Mouse (Mus musculus): Measurements from ENCODE around the gene Phlda1.

DNA sequence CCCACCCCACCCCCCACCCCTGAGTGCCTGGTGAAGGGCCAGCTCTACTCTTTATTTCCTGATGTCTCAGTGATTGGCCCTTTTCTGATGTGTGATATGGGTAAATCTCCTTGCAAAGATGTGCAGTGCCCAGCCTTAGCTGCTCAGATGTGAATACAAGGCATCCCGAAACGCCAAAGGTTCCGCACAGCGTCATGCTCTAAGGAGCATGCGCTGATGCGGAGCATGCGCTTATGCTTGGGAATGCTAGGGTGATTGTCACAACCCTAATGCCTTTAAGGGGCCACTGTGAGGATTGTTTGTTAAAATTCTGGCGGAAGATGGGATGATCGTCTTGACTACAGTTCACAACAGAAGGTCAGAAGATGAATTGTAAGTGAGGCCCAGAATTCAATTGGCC, 34.6 kb downstream of the Phlda1 start:
- TF ChIP-seq CTCF (IDR thresholded peaks at IDR 0.05) = no peak
- no peak for TF ChIP-seq EP300 (IDR thresholded peaks at IDR 0.05; ENCODE audit: insufficient read depth, low read depth, low read length)

All from heart, adult 2 months (tissue).